Mouse (Mus musculus) stomach, embryonic 16.5 days (tissue): Measurements from ENCODE around the gene Apba2. TPM values are rescaled to one million over a fixed set of nuclear protein-coding genes. Genes with fewer than 3 reads are reported as not detected.
A peak's percentile ranks its signal among the peaks of the same experiment; 100 is the strongest.

Source experiments
- ATAC-seq: fragments of 200-750 bp; cut with Nextera tagmentation; 2 replicates; pipeline ENCODE4 v1.8.0; 2017; ENCODE audit warnings: moderate number of reproducible peaks, moderate TSS enrichment; ENCODE audit not compliant: insufficient read depth, low FRiP score
- H3K27ac ChIP-seq: fragments of 300-500 bp; sonication (generic); 2 replicates; pipeline ENCODE4 v1.5.1; 2014; ENCODE audit warnings: low read length
- H3K27me3 ChIP-seq: fragments of 300-500 bp; sonication (generic); 2 replicates; pipeline ENCODE4 v1.6.1; 2014; ENCODE audit warnings: low read length, control low read depth, mixed read lengths; ENCODE audit not compliant: control insufficient read depth, insufficient read depth
- H3K36me3 ChIP-seq: fragments of 300-500 bp; sonication (generic); 2 replicates; pipeline ENCODE4 v1.6.1; 2014; ENCODE audit warnings: low read length; ENCODE audit not compliant: control insufficient read depth, insufficient read depth
- H3K4me1 ChIP-seq: fragments of 300-500 bp; sonication (generic); 2 replicates; pipeline ENCODE4 v1.6.1; 2014; ENCODE audit warnings: low read length, control low read depth, mixed read lengths; ENCODE audit not compliant: control insufficient read depth, insufficient read depth
- H3K4me2 ChIP-seq: fragments of 300-500 bp; sonication (generic); 2 replicates; pipeline ENCODE4 v1.6.1; 2014; ENCODE audit warnings: low read depth, low read length, mixed read lengths
- H3K4me3 ChIP-seq: fragments of 300-500 bp; sonication (generic); replicated peaks from 2 replicates; pipeline ENCODE4 v1.5.1; 2014; ENCODE audit warnings: mild to moderate bottlenecking, low read length
- H3K9ac ChIP-seq: fragments of 300-500 bp; sonication (generic); 2 replicates; pipeline ENCODE4 v1.6.1; 2014; ENCODE audit warnings: low read length
- H3K9me3 ChIP-seq: fragments of 300-500 bp; sonication (generic); replicated peaks from 2 replicates; pipeline ENCODE4 v1.6.1; 2016; ENCODE audit warnings: low read length, control low read depth; ENCODE audit not compliant: control insufficient read depth
- WGBS: fragments of 180-500 bp; shearing (Covaris S2); extraction: QIAGEN DNeasy Blood & Tissue Kit; methylation state at CpG from one replicate; pipeline ENCODE4 v1.1.7; 2014; 5-methylcytosine and 5-hydroxymethylcytosine counted together
- polyA plus RNA-seq: library from polyadenylated mRNA; unstranded; fragments of >200 nt; fragmentation: Nextera tagmentation; extraction: Ambion mirVana; gene quantifications from 2 replicates; pipeline ENCODE4 v1.2.1, GENCODE M21; 2015

The Apba2 gene
- polyA plus RNA-seq, 1 experiment from 2014 or later, result 6.7 TPM

- no peaks in the 10 kb centered on the region for H3K36me3 ChIP-seq
- H3K4me2 ChIP-seq, result no peak overlapping the region
- no peaks in the 10 kb centered on the region for H3K9me3 ChIP-seq
- H3K4me1 ChIP-seq, result no peaks in the 10 kb centered on the region
- no peaks in the 10 kb centered on the region for H3K27me3 ChIP-seq
- no peak overlapping the region for H3K9ac ChIP-seq
- WGBS, result 80% methylated on average over 16 of the region's 16 CpGs
- no peak overlapping the region for H3K27ac ChIP-seq
- H3K4me3 ChIP-seq, result no peak overlapping the region
- no peak for ATAC-seq
Measured at GRCm38 (mm10) chr7:64574144-64574543, 72.6 kb downstream of the Apba2 start.

- Histone ChIP-seq H3K36me3 (no peaks in the 10 kb centered on the region), H3K4me2 (no peak overlapping the region), H3K27me3 (no peaks in the 10 kb centered on the region), H3K9me3 (no peaks in the 10 kb centered on the region), H3K4me1 (no peaks in the 10 kb centered on the region), H3K9ac (no peak overlapping the region), H3K27ac (no peak overlapping the region; the same call in 1 of the 2 replicates), H3K4me3 (no peak overlapping the region)
- WGBS, result 26% methylated on average over 1 of the region's 1 CpGs
- peak; percentile 54; the same call in 1 of the 2 replicates for ATAC-seq
Measured at GRCm38 (mm10) chr7:64576519-64576951, 75.0 kb downstream of the Apba2 start.

GRCm38 (mm10) chr7:64578176-64578575 is 76.7 kb downstream of the Apba2 start:
- no peak overlapping the region for H3K4me3 ChIP-seq
- no peaks in the 10 kb centered on the region for H3K36me3 ChIP-seq
- H3K27me3 ChIP-seq, result no peaks in the 10 kb centered on the region
- no peak overlapping the region for H3K9ac ChIP-seq
- no peak overlapping the region for H3K27ac ChIP-seq
- H3K4me2 ChIP-seq, result no peak overlapping the region
- 90% methylated on average over 6 of the region's 6 CpGs for WGBS
- ATAC-seq, result no peak
- H3K9me3 ChIP-seq, result no peaks in the 10 kb centered on the region
- H3K4me1 ChIP-seq, result no peaks in the 10 kb centered on the region

DNA sequence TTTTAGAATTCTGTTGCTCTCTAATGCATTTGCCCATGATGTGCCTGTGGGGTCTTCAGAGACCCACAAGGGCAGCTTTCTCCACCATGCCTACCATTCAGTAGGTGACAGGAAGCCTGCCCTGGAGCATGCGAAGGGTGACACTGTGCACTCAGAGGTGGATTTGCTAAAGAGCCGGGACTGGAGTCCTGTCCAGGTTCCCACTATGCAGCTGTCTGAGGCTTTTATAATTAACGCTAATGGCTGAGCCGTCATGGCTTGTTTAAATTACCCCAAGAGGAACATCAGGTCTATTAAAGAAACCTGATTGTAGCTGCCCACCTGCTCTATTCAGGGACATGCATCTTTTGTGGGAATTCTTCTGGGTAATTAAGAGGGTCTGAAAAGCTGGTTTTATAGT is 78.4 kb downstream of the Apba2 start:
- Histone ChIP-seq H3K4me2 (no peak overlapping the region), H3K4me1 (no peaks in the 10 kb centered on the region), H3K9ac (no peak overlapping the region), H3K27me3 (no peaks in the 10 kb centered on the region), H3K4me3 (no peak overlapping the region), H3K9me3 (no peaks in the 10 kb centered on the region), H3K36me3 (no peaks in the 10 kb centered on the region), H3K27ac (no peak overlapping the region)
- ATAC-seq, result no peak
- WGBS, result 40% methylated on average over 4 of the region's 4 CpGs

DNA sequence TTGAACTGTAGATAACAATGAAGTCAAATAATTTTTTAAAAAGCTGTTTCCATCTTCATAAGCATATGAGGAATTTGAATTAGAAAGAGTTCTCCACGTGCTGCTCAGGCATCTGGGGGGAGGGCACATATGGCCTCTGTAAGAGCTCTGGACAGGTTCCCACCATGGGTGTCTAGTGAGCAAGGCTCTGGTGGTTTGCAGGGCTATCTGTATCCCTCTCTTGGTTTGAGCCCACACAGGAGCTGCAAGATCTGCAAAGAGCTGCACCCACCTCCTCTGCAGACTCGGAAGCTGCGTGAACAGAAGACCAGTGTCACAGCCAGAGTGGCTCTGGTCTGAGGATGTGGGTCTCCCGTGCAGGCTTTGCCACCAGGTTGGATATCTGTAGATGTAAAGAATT is 78.8 kb downstream of the Apba2 start:
- H3K9ac ChIP-seq, result no peak overlapping the region
- H3K27me3 ChIP-seq, result no peaks in the 10 kb centered on the region
- no peak for ATAC-seq
- no peaks in the 10 kb centered on the region for H3K4me1 ChIP-seq
- no peaks in the 10 kb centered on the region for H3K36me3 ChIP-seq
- 59% methylated on average over 4 of the region's 4 CpGs for WGBS
- no peak overlapping the region for H3K4me3 ChIP-seq
- no peak overlapping the region for H3K27ac ChIP-seq
- H3K9me3 ChIP-seq, result no peaks in the 10 kb centered on the region
- H3K4me2 ChIP-seq, result no peak overlapping the region

DNA sequence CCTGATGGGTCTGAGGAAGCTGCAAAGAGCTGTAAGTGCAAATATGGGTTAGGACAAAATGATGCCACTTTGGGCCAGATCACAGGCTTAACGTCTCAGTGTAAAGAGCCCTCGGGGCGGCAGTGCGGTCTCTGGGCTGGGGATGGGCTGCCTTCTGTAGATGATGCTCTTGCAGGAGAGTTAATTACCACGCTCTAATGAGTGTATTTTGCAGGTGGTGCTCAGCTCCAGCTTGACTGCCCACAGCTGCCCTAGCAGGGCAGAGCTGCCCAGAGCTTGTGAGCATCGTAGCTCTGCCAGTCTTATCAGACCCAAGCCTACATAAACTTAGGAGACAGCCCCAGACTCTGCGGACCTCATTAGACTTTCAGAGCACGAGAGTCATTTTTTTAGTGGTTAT is 80.9 kb downstream of the Apba2 start:
- Histone ChIP-seq H3K4me3 (no peak overlapping the region), H3K27ac (no peak overlapping the region), H3K27me3 (no peaks in the 10 kb centered on the region), H3K9ac (no peak overlapping the region), H3K36me3 (no peaks in the 10 kb centered on the region), H3K4me2 (no peak overlapping the region), H3K4me1 (no peaks in the 10 kb centered on the region), H3K9me3 (no peaks in the 10 kb centered on the region)
- ATAC-seq, result no peak
- WGBS, result 75% methylated on average over 8 of the region's 8 CpGs

- 69% methylated on average over 6 of the region's 6 CpGs for WGBS
- Histone ChIP-seq H3K4me1 (no peaks in the 10 kb centered on the region), H3K27ac (no peak overlapping the region), H3K4me3 (no peak overlapping the region), H3K36me3 (no peaks in the 10 kb centered on the region), H3K27me3 (no peaks in the 10 kb centered on the region), H3K9me3 (no peaks in the 10 kb centered on the region), H3K4me2 (no peak overlapping the region), H3K9ac (no peak overlapping the region)
- peak; percentile 32; the same call in 1 of the 2 replicates for ATAC-seq
Measured at GRCm38 (mm10) chr7:64583670-64584121, 82.2 kb downstream of the Apba2 start.

DNA sequence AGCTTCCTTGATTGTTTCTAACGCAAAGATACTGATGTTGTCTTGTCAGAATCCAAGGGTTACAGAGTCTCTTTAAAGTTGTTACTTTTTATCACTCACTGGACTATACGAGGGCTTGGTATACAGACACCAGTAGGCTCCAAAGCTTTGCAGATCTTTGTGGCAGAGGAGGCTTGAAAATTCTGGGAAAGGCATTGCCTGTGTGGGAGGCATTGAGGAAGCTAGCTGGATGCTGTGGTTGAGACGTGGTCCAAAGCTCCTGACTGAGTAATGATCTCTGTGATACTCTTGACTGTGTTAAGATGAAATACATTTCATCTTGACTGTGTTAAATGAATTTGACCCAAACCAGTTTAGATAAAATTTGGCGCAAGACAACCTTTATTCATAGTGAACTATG is 84.6 kb downstream of the Apba2 start:
- Histone ChIP-seq H3K36me3 (no peaks in the 10 kb centered on the region), H3K27ac (no peak overlapping the region), H3K4me3 (no peak overlapping the region), H3K27me3 (no peaks in the 10 kb centered on the region), H3K9ac (no peak overlapping the region), H3K9me3 (no peaks in the 10 kb centered on the region), H3K4me1 (no peaks in the 10 kb centered on the region), H3K4me2 (no peak overlapping the region)
- no peak for ATAC-seq
- 82% methylated on average over 4 of the region's 4 CpGs for WGBS

DNA sequence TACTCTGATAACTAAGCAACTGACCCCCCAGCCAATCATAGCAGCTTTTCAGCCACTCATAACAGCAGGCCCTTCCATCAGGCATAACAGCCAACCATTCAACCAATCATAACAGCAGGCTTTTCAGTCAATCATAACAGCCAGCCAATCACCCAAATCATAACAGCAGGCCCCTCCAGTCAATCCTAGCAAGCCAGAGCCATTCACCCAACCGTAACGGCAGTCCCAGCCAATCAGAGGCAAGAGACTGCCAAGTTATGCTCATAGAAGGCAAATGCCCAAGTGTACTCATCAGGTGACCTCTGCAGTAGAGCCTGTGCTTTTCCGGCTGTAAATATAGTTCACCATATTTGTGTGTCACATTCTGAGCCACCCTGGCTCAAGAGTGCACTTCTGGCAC is 85.1 kb downstream of the Apba2 start:
- 92% methylated on average over 3 of the region's 3 CpGs for WGBS

More for the DNA sequence above, 85.1 kb downstream of the Apba2 start:
- Histone ChIP-seq H3K9me3 (no peaks in the 10 kb centered on the region), H3K27ac (no peak overlapping the region), H3K4me3 (no peak overlapping the region), H3K4me2 (no peak overlapping the region), H3K4me1 (no peaks in the 10 kb centered on the region), H3K9ac (no peak overlapping the region), H3K36me3 (no peaks in the 10 kb centered on the region), H3K27me3 (no peaks in the 10 kb centered on the region)
- no peak for ATAC-seq
